Mouse (Mus musculus): Measurements from ENCODE around the gene Arid1b. TPM values are rescaled to one million over a fixed set of nuclear protein-coding genes. Genes with fewer than 3 reads are reported as not detected.
A peak's percentile ranks its signal among the peaks of the same experiment; 100 is the strongest.

Arid1b gene
- polyA plus RNA-seq, 1 experiment from 2014 or later, result 9.6 TPM

- H3K4me1 ChIP-seq, result peaks cover 68% of the 10 kb centered on the region
- DNase-seq (ENCODE audit: extremely low spot score, low spot score), result no peak
- H3K9me3 ChIP-seq, result no peaks in the 10 kb centered on the region
- WGBS, result 56% methylated on average over 3 of the region's 3 CpGs
- H3K4me3 ChIP-seq, result peak overlapping the region; percentile 96
- H3K27ac ChIP-seq, result no peak overlapping the region
- no peaks in the 10 kb centered on the region for H3K27me3 ChIP-seq (ENCODE audit: poor library complexity, severe bottlenecking)
- H3K36me3 ChIP-seq (replicated peaks), result no peaks in the 10 kb centered on the region
Observed at GRCm38 (mm10) chr17:4997968-4998367, 3.8 kb downstream of the Arid1b start.

DNA sequence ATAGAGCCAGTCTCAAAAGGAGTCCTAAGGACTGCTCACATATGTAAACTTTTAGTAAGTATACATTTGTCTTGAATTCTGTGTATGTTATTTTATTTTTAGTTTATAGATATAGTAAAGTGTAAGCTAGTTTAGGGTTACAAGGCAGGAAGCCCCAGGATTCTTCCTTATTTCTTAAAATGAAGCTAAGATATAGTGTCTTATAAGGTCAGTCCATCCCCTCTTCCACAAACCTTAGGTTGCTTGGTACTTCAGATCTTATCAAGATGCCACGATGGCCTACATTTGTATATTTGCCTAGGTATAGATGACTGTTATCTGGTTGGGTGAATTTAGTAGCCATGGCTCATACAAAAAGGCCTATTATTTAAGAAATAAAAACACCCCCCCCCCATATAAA is 5.1 kb downstream of the Arid1b start:
- Histone ChIP-seq H3K36me3 (replicated peaks) (no peaks in the 10 kb centered on the region), H3K4me1 (peaks cover 70% of the 10 kb centered on the region), H3K27me3 (ENCODE audit: poor library complexity, severe bottlenecking) (no peaks in the 10 kb centered on the region), H3K27ac (no peak overlapping the region), H3K4me3 (no peak overlapping the region), H3K9me3 (no peaks in the 10 kb centered on the region)
- 88% methylated on average over 1 of the region's 1 CpGs for WGBS
- DNase-seq (ENCODE audit: extremely low spot score, low spot score), result no peak

- H3K9me3 ChIP-seq, result no peaks in the 10 kb centered on the region
- no peaks in the 10 kb centered on the region for H3K27me3 ChIP-seq (ENCODE audit: poor library complexity, severe bottlenecking)
- no peaks in the 10 kb centered on the region for H3K36me3 ChIP-seq (replicated peaks)
- DNase-seq (ENCODE audit: extremely low spot score, low spot score), result no peak
- WGBS, result 75% methylated on average over 10 of the region's 10 CpGs
- peaks cover 78% of the 10 kb centered on the region for H3K4me1 ChIP-seq
- H3K27ac ChIP-seq, result no peak overlapping the region
- peak overlapping the region; percentile 8; the same call in 1 of the 2 replicates for H3K4me3 ChIP-seq
Observed at GRCm38 (mm10) chr17:5000001-5000400, 5.9 kb downstream of the Arid1b start.

DNA sequence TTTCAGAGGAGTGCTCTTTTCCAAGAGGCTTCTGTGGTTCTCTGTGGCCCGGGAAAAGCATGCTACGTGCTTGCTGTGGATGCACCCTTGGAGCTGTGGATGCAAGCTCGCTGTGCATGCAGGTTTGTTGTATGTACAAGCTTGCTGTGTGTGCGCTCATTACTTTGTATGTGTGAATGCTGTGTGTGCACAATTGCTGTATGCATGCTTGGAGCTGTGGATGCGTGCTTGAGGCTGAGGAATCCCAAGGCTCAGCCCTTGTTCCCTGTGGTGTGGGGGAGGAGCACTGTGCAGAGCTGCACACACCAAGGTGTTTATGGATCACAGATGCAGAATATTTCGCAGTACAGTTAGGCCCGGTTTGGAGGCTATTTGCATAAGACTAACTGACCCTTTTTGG is 6.7 kb downstream of the Arid1b start:
- Histone ChIP-seq H3K36me3 (replicated peaks) (no peaks in the 10 kb centered on the region), H3K27ac (0 out of 2 replicates have a peak overlapping the region, but pooled peaks have one; percentile 17), H3K4me1 (peaks cover 86% of the 10 kb centered on the region), H3K9me3 (no peaks in the 10 kb centered on the region), H3K27me3 (ENCODE audit: poor library complexity, severe bottlenecking) (no peaks in the 10 kb centered on the region), H3K4me3 (no peak overlapping the region; the same call in 1 of the 2 replicates)
- no peak for DNase-seq (ENCODE audit: extremely low spot score, low spot score)
- 58% methylated on average over 7 of the region's 7 CpGs for WGBS

- Histone ChIP-seq H3K9me3 (no peaks in the 10 kb centered on the region), H3K4me1 (peaks cover 92% of the 10 kb centered on the region), H3K4me3 (no peak overlapping the region), H3K27ac (no peak overlapping the region), H3K36me3 (replicated peaks) (no peaks in the 10 kb centered on the region), H3K27me3 (ENCODE audit: poor library complexity, severe bottlenecking) (no peaks in the 10 kb centered on the region)
- no peak for DNase-seq (ENCODE audit: extremely low spot score, low spot score)
- 43% methylated on average over 9 of the region's 9 CpGs for WGBS
Observed at GRCm38 (mm10) chr17:5001531-5002131, 7.5 kb downstream of the Arid1b start.

DNA sequence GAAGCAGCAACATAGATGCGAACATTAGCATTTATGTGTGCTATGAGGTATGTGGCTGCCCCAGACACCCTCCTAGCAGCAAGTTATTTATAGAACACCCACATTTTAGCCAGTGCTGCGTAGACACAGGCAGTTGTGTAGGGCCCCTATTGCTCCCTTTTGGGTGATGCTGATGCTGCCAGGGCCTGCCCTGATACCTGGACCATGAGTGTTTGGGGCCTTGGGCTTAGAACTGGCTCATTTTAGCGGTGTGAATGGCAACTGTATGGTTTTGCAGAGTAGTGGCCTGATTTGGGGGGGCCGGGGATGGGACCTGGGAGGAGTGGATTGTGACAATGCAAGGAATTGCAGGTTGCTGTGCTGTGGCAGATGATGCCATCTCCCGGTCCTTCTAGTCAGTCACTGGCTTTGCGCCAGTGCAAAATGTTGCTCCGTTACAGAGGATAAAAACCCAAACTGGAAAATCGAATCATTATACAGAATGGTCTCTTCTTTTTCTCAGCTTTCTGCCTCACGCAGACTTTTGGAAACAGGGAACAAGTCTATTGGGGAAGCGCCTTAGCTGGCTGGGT is 8.9 kb downstream of the Arid1b start:
- Histone ChIP-seq H3K36me3 (replicated peaks) (no peaks in the 10 kb centered on the region), H3K4me1 (peaks cover 97% of the 10 kb centered on the region), H3K9me3 (no peaks in the 10 kb centered on the region), H3K27me3 (ENCODE audit: poor library complexity, severe bottlenecking) (no peaks in the 10 kb centered on the region), H3K27ac (no peak overlapping the region), H3K4me3 (no peak overlapping the region)
- no peak for DNase-seq (ENCODE audit: extremely low spot score, low spot score)
- WGBS, result 84% methylated on average over 10 of the region's 10 CpGs

DNA sequence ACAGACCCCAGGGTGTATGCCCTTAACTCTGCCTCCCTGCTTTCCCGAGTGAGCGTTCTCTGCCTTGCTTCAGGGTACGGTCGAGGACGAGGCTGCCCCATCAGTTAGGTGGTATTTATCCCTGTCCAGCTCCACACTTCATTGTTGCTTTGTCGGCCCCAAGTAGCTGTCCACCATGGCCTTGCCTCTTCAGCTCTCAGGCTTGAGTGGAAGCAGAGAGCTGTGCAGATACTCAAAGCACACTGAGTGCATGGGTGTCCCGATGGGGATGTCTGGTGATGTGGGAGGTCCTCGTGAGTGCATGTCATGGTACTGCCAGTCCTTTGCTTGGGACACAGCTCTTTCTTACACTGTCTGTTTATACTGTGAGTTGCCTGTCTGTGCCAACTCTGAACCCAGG is 10.1 kb downstream of the Arid1b start:
- no peak overlapping the region for H3K4me3 ChIP-seq
- WGBS, result 62% methylated on average over 8 of the region's 8 CpGs

DNA sequence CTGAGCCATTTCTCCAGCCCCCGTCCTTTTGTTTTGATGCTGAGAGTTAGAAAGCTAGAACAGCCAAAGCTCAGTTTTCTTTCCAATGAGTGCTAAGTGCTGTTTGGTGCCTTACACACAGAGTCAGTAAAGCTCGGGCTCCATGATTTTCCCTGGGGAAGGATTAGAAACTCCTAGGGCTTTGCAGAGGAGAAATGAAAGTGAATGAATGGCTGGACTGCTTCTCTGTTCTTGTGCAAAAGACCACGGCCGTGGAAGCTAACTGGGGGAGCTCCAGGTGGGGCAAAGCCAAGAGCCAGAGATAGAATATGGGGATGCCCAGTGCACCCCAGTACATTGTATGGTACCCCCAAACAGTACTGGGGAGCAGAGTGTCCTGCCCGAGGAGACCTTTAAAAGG is 10.6 kb downstream of the Arid1b start:
- Histone ChIP-seq H3K36me3 (replicated peaks) (no peaks in the 10 kb centered on the region), H3K4me1 (peaks cover 99% of the 10 kb centered on the region), H3K4me3 (no peak overlapping the region), H3K27ac (no peak overlapping the region), H3K27me3 (ENCODE audit: poor library complexity, severe bottlenecking) (no peaks in the 10 kb centered on the region), H3K9me3 (no peaks in the 10 kb centered on the region)
- WGBS, result 47% methylated on average over 5 of the region's 5 CpGs
- DNase-seq (ENCODE audit: extremely low spot score, low spot score), result no peak

More for the DNA sequence above, 10.1 kb downstream of the Arid1b start:
- Histone ChIP-seq H3K9me3 (no peaks in the 10 kb centered on the region), H3K4me1 (peaks cover 99% of the 10 kb centered on the region), H3K27me3 (ENCODE audit: poor library complexity, severe bottlenecking) (no peaks in the 10 kb centered on the region), H3K27ac (no peak overlapping the region), H3K36me3 (replicated peaks) (no peaks in the 10 kb centered on the region)
- no peak for DNase-seq (ENCODE audit: extremely low spot score, low spot score)

GRCm38 (mm10) chr17:5005285-5005684 is 11.2 kb downstream of the Arid1b start:
- Histone ChIP-seq H3K27me3 (ENCODE audit: poor library complexity, severe bottlenecking) (no peaks in the 10 kb centered on the region), H3K36me3 (replicated peaks) (no peaks in the 10 kb centered on the region), H3K4me1 (peaks cover 98% of the 10 kb centered on the region), H3K9me3 (no peaks in the 10 kb centered on the region), H3K4me3 (no peak overlapping the region), H3K27ac (no peak overlapping the region)
- WGBS, result 75% methylated on average over 3 of the region's 3 CpGs
- no peak for DNase-seq (ENCODE audit: extremely low spot score, low spot score)

- Histone ChIP-seq H3K9me3 (no peaks in the 10 kb centered on the region), H3K27ac (no peak overlapping the region), H3K4me3 (peak overlapping the region; percentile 16; the same call in 1 of the 2 replicates), H3K36me3 (replicated peaks) (no peaks in the 10 kb centered on the region), H3K4me1 (peaks cover 91% of the 10 kb centered on the region), H3K27me3 (ENCODE audit: poor library complexity, severe bottlenecking) (no peaks in the 10 kb centered on the region)
- WGBS, result 23% methylated on average over 15 of the region's 15 CpGs
- DNase-seq (ENCODE audit: extremely low spot score, low spot score), result no peak
Observed at GRCm38 (mm10) chr17:5007156-5007658, 13.1 kb downstream of the Arid1b start.

DNA sequence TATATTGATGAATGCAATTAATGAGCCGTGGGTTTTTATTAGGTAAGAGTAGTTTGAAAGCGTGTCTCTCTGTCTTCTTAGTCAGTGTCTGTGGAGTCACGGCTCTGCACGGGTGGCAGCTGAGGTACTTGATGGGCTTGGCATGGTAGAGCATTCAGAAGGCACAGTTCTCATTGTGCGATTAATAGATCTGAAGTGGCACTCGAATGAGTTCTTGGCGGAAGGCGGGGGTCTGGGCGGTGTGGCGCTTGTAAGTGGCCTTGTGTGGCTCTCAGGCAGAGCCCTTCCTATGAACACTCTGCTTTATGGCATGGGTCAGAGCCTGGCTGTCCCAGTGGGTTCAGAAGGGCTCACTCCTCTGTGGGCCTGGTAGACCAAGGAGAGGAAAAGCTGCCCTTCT is 14.1 kb downstream of the Arid1b start:
- H3K36me3 ChIP-seq (replicated peaks), result no peaks in the 10 kb centered on the region
- H3K9me3 ChIP-seq, result no peaks in the 10 kb centered on the region
- H3K27me3 ChIP-seq (ENCODE audit: poor library complexity, severe bottlenecking), result no peaks in the 10 kb centered on the region
- 0 out of 2 replicates have a peak overlapping the region, but pooled peaks have one; percentile 51 for H3K27ac ChIP-seq
- no peak overlapping the region for H3K4me3 ChIP-seq
- 80% methylated on average over 10 of the region's 10 CpGs for WGBS
- H3K4me1 ChIP-seq, result peaks cover 89% of the 10 kb centered on the region
- DNase-seq (ENCODE audit: extremely low spot score, low spot score), result no peak

- H3K4me3 ChIP-seq, result no peak overlapping the region
Observed at GRCm38 (mm10) chr17:5008761-5009160, 14.6 kb downstream of the Arid1b start.

DNA sequence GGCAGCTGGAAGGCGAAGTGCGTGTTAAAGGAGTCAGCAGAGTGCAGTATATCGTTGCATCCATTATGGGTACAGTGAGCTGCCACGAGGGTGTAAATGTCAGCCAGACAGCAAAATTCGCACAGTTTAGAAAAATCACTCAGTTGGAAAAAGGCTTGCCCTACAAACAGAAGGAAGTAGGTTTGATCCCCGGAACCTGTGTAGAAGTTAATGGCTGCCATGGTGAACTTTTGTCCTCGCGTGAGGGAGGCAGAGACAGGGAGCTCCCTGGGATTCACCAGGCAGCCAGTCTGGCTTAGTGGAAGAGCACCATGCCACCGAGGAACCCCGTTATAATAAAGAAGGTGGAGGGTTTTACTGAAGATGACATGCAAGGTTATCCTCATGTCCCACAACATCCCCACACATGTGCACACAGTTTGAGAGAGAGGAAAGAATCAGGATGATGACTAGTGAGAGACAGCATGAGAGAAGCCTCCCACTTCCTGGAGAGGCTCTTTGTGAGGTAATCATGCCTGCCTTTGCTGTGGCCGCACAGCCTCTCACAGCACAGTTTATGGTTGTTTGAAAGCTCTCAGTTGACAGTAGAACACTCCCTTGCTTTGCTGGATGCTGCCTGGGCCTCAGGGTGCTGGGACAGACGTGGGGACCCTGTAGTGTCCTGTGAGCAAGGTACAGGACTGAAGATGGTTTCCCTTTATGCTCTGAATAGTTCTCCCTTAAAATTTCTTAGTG is 15.6 kb downstream of the Arid1b start:
- Histone ChIP-seq H3K9me3 (no peaks in the 10 kb centered on the region), H3K27me3 (ENCODE audit: poor library complexity, severe bottlenecking) (no peaks in the 10 kb centered on the region), H3K4me1 (peaks cover 81% of the 10 kb centered on the region), H3K4me3 (no peak overlapping the region), H3K27ac (no peak overlapping the region), H3K36me3 (replicated peaks) (peaks cover 9% of the 10 kb centered on the region)
- WGBS, result 83% methylated on average over 12 of the region's 12 CpGs
- DNase-seq (ENCODE audit: extremely low spot score, low spot score), result no peak

More at GRCm38 (mm10) chr17:5008761-5009160, 14.6 kb downstream of the Arid1b start:
- DNase-seq (ENCODE audit: extremely low spot score, low spot score), result no peak
- Histone ChIP-seq H3K27ac (0 out of 2 replicates have a peak overlapping the region, but pooled peaks have one; percentile 51), H3K4me1 (peaks cover 84% of the 10 kb centered on the region), H3K9me3 (no peaks in the 10 kb centered on the region), H3K36me3 (replicated peaks) (no peaks in the 10 kb centered on the region; the same call in 1 of the 2 replicates), H3K27me3 (ENCODE audit: poor library complexity, severe bottlenecking) (no peaks in the 10 kb centered on the region)
- WGBS, result 80% methylated on average over 5 of the region's 5 CpGs

All from forebrain, embryonic 10.5 days (tissue).